Mouse (Mus musculus): ENCODE data around the gene Tfr2.
"Not testable (repeated sequence)": the region's sequence is repeated elsewhere in the genome, so short reads cannot be mapped to it uniquely, and the experiment has no call there.

Gene Tfr2

DNA sequence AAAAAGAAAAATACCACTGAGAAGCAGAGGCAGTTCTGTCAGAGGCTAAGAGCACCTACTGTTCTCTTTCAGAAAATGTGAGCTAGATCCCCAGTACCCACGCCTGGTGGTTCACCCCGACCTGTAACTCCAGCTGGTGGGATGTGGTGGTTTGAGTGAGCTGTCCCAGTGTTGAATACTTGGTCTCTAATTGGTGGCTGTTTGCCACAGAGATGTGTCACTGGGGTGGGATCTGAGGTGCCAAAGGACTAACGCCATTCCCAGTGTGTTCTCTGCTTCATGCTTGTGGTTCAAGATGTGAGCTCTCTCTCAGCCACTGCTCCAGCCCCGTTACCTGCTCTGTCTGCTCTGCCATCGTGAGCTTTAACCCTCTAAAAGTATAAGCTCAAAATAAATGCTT lies 20.9 kb downstream of the Tfr2 start:
- DNase-seq = no peak

DNA sequence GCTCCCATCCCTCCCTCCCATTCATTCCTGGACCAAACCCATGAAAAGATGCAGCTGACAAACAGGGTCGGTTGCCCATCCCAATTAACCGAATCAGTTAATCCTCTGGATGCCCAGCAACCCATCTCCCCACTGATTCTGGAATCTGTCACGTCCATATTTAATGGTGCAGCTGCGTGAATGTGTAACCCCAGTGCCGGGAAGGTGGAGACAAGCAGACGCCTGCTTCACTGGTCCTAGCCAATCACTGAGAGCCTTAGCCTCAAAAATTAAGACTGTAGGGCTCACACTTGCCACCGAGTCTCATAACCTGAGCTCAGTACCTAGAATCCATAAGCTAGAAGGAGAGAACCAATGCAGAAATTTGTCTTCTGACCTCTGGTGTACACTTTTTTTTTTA lies 26.3 kb downstream of the Tfr2 start:
- no peak for DNase-seq

DNA sequence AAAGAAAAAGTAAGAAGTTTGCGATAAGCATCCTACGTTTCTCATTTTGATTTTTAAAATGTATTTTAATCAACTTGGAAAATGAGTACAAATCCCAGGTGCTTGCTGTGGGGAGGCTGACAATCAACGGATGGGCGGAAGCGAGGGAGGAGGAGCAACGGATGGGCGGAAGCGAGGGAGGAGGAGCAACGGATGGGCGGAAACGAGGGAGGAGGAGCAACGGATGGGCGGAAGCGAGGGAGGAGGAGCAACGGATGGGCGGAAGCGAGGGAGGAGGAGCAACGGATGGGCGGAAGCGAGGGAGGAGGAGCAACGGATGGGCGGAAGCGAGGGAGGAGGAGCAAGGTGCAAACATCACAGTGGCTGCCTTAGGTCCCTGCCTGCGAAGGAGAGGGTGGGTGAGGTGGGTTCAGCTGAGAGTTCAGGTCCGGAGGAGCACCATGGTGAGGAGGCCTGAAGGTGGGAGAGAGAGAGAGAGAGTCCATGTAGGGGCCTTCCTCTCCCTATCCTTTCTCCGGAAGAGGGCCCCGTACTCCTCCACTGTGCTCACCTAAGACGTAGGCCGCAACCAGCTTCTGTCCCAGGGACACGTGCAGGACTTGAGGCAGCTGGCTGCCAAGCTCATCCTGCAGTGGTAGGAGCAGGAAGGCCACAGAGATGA lies 27.1 kb downstream of the Tfr2 start:
- no peak for DNase-seq

DNA sequence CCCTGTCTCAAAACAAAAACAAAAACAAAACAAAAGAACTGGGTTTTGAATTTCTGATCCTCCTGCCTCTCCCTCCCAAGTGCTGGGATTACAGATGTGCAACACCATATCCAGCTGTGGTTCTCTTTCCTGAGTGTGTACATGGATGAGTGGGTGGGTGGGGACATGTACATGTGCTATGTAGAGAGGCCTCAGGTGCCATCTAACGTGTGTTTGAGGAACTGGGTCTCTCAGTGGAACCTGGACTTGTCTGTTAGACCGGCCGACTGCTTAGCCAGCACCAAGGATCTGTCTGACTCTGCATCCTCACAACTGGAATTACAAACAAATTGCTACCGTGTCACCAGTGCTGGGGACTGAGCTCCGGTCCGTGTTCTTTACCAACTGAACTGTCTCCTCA lies 28.0 kb downstream of the Tfr2 start:
- DNase-seq = no peak

DNA sequence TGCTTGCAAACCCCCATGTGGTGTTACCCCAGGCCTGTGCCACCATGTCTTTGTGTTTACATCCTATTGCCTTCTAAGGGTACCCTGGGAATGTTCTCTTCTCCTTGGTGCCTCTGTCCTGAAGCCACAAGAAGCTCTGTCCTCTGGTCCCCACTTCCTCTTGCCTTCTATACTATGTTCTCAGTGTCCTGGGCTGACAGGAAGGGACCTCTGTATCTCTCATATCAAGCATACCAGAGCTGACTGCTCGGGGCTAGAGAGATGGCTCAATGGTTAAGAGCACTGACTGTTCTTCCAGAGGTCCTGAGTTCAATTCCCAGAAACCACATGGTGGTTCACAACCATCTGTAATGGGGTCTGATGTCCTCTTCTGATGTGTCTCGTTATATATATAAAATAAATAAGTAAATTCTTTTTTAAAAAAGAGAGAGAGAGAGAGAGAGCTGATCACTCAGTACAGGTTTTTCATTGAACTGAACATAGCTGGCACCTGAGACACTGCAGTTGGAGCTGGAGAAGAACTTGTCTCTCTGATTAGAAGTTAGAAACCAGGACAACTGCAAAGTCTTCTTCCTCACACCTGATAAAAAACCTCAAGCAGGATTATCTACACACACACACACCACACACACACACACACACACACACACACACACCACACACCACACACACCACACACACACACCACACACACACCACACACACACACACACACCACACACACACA lies 28.6 kb downstream of the Tfr2 start:
- no peak for DNase-seq

DNA sequence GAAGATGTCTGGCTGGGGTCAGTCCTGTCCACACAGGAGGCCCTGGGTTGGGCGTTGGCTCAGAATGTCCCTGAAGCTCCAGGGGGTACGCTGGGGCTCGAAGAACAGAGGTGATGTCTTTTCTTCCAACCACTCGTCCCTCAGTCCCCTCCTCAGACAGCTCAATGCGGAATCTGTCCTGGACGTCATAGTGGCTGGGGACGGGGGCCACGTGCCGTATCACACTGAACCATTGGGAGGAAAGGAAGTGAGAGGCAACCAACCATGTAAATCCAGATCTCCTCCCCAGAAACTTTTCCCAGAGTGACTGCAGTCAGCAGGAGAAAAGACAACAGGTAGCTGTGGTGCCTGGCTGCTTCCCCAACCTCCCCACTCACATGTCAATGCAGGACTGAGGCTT lies 30.0 kb downstream of the Tfr2 start:
- no peak for DNase-seq

DNA sequence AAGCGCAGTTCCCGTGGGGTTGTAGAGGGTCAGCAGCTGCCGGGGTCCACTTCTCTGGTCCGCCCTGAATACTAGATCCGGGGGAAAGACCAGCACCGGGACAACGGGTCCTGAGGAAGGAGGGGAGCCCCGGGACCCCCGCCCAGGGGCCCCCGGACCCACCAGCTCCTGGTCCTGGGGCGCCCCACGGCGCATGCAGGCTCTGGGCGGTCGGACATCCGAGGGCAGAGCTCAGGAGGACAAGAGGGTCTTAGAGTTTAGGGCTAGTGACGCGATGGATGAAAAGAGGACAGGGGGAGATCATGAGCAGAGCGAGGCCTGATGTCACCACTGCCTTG lies 30.6 kb downstream of the Tfr2 start:
- DNase-seq = no peak

DNA sequence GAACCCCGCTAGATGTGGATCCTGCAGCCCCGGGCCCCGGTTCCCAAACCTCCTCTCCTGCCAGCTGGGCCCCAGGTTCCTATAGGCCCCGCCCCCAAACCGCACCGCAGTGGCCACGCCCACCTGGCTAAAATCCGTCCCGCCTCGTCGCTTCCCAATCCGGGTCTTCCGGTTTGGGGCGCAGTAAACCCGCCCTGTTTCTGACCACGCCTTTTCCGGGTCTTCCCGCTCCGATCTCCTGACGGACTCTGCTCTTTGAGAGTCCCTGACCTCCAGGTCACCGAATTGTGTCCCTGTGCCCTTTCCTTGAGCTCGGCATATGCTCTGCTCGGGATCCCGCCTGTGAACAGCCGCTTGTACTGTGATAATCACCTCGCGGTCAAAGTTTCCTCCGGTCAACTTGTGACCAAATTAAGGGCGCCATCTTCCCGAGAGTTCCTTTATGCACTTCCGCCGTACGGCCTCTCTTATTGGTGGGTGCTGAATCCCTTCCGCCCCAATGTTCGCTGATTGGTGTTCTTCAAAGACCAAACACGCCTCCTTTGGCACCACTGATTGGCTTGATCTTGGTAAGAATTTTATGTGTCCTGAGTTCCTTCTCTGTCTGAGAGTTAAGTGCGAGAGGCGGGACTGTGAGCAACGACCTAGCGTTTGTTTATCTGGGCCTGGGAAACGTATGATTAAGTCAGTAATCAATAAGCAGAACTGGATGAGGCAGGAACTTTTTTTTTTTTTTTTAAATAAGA lies 31.2 kb downstream of the Tfr2 start, which contains the start of gene Mospd3:
TSS of gene Mospd3 (minus strand) at position 440 of the 746 bp plus-strand sequence.
- peak; percentile 96 for DNase-seq

DNA sequence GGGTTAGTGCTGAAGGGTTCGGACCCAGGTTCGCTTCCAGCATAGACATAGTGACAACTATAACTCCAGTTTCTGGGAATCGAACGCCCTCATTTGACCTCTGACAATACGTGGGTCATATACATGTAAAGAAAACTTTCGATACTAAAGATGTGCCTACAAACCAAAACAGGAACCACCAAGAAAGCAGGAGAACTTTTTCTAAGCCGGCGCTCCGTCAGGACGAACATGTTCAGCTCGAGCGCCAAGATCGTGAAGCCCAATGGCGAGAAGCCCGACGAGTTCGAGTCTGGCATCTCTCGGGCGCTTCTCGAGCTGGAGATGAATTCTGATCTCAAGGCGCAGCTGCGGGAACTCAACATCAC lies 31.7 kb downstream of the Tfr2 start:
- no peak for DNase-seq

DNA sequence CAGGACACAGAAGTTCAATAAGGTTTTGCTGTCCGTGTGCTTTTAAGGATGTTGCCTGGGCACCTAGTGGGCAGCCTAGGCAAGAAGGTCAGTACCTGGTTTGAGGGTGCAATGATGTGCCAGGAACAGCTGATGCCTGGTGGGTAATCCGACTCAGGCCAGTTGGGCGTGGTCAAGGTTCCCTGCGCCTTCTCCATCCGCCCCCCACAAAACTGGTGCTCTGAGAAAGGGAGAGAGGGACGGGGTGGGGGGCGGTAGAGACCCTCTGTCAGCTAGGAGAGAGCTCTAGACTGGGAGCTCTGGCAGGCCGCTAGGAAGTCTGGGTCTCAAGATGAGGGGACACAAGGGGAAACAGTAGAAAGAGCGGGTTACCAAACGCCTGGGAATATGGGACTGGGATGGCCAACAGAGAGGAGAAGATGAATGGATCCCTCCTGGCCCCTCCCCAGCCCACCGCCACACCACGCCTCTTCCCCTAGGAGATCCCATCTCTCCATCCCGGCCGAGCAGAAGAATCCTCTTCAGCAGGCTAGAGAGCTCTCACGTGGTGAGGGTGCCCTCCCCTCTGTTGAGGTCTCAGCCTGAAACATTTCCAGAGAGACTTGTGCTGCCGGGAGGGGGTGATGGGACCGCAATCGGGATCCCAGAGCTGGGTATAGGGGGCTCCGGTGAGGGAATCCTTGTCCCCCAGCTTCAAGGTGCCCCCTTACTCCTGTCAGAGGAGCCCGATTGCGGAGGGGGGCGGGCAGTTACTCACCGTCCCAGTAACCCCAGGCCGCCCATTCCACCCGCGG lies 38.4 kb downstream of the Tfr2 start:
- DNase-seq = no peak

DNA sequence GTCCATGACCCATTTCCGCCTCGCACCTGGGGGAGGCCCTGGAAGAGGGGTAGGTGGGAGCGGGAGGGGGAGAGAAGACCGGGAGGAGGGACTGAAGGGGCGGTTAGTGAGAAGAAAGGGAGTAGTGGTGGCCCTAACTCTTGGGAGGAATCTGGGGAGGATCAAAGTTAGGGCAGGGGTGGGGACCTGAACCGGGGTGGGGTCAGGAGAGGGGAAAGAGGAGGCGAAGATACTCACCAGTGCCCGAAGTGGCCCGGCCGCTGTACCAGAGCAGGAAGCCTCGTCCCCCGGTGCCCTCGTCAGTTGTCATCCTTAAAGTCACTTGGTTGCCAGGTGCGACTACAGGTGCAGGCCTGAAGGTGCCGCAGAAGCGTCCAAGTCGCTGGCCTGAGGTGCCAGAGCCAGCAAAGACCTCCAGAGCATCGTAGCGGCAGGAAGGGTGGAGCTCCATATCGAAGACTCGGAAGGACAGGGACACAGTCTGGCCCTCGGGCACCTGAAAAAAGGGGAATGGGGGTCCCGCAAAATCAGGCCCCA lies 39.1 kb downstream of the Tfr2 start:
- no peak for DNase-seq

DNA sequence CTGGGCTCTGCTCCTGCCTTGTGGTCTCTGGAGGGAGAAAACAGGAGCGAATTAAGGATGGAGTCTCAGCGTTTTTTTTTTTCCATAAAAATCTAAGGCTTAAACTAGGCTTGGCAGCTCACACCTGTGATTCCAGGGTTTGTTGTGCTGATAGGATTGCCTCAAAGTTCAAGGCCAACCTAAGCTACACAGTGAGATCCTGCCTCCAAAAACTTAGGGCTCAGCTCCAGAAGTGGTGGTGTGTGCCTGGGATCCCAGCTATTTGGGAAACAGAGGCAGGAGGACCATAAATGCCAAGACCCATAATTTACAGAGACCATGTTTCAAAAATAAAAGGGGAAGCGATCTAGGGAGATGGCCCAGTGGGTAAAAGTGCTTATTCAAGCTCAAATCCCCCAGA lies 39.7 kb downstream of the Tfr2 start:
- no peak for DNase-seq

DNA sequence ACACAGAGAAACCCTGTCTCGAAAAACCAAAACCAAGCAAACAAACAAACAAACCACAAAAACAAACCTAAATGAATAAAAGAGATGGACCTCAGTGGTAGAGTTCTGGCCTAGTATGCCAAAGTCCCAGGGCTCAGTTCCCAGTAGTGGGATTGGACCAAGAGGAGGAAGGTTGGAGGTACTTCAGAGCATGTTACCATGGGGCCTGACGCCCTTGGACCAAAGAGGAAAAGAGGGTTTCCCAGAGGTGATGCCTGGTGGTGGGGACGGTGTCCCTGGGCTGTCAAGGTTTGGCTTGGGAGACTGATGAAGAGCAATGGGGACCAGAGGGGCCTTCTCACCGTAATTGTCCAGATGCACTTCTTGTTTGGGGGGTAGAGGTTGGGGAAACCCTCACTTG lies 40.4 kb downstream of the Tfr2 start:
- no peak for DNase-seq

DNA sequence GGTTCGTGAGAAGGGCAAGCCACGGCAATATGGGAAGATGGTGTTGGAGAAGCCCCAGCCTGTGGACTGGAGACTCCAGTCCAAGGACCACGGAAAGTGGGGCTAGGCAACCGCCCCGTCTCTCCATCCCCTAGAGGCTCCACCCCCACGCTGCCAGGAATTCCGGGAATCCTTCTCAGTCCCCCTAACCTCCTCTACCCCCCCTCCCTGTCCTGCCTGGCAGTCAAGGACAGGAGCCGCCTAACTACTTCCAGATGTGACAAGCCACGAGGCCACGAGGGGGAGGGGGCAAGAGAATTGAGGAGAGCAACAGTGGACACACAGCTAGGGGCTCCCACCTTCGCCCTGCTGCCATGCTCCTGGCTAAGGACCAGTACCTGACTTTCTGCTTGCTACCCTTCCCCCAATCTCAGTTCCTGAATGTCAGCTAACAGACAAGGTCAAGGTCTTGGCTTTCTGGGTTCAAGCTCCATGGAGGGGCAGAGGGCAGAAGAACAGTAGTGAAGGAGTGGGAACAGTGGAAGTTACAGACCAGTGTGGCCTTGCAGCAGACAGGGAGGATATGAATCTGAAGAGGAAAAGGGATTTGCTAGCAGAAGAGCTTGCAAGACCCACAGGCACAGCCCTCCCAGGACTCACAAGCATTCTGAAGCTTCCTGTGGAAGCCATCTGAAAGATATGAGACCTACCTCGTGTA lies 41.1 kb downstream of the Tfr2 start:
- no peak for DNase-seq

DNA sequence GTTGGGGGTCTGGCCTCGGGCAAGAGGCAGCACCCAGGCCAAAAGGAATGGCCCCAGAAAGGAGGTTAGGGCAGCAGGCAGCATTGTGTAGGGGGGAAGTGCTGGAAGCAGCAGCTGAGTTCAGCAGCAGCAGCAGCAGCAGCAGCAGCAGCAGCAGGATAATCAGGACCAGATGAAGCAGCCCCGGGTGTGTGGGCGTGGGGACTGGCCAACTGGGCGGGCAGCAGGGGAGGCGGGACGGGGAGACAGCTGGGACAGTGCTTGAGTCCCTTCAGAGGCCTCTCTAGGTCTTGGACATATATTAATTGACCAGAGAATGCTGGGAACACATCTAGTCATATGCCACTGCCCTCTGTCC lies 41.6 kb downstream of the Tfr2 start:
- no peak for DNase-seq

DNA sequence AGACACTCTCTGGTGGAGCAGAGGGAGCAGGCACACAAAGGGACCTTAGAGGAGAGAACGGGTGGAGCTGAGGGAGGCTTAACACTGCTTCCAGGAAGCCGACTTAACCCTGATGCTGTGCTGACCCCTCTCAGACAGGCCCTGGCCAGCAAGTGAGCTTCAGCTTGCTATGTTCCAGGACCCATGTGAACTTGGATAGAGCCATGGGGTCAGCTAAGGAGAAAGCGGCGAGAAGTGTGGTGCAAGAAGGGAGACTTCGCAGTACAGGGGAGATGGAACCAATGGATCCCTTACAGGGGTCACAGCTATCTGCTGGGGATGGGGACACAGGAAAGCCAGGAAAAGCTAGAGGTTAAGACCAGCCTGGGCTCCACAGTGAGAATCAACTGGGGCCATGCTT lies 43.4 kb downstream of the Tfr2 start:
- DNase-seq = no peak

DNA sequence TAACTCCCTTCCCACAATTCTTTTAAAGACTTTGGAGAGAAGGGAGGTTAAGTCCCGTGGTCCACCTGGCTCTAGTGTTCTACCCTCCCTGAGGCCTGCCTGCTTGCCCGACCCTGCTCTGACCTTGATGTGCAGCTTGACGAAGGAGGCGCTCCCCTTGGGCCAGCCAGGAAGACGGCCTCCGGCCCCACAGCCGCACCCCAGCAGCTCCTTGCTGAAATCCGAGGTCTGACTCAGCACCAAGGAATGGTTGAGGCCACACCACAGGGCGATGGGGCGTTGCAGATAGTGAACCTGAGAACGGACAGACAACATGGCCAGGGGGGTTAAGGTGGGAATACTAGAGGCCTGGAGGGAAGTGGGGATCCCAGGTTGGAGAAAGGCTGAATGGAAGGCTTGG lies 43.9 kb downstream of the Tfr2 start, which contains the start of gene Pcolce:
TSS of gene Pcolce (minus strand) at position 235 of the 400 bp plus-strand sequence.
- no peak for DNase-seq

DNA sequence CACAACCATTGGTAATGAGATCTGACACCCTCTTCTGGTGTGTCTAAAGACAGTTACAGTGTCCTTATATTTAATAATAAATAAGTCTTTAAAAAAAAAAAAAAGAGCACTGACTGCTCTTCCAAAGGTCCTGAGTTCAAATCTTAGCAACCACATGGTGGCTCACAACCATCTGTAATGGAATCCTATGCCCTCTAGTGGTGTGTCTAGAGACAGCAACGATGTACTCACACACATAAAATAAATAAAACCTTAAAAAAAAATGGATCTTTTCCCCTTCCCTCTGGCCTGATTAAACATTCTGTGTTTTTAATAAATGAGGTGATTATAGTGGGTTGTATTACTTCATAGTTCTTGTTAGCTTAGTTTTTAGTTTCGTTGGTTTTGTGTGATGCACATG lies 45.3 kb downstream of the Tfr2 start:
- not testable (repeated sequence) for DNase-seq

DNA sequence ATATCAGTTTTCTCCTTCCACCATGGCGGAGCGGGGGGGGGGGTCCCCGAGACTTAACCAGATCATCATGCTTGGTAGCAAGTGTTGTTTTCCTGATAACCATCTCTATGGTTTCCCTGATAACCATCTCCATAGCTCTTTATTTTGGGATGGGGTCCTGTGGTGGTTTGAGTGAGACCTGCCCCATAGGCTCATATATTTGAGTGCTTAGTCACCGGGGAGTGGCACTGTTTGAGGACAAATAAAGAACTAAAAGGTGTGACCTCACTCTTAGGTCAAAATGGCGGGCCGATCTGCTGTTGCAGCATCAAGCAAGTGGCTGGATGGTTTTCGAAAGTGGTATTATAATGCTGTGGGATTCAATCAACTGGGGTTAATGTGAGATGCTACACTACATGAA lies 45.7 kb downstream of the Tfr2 start:
- no peak for DNase-seq

DNA sequence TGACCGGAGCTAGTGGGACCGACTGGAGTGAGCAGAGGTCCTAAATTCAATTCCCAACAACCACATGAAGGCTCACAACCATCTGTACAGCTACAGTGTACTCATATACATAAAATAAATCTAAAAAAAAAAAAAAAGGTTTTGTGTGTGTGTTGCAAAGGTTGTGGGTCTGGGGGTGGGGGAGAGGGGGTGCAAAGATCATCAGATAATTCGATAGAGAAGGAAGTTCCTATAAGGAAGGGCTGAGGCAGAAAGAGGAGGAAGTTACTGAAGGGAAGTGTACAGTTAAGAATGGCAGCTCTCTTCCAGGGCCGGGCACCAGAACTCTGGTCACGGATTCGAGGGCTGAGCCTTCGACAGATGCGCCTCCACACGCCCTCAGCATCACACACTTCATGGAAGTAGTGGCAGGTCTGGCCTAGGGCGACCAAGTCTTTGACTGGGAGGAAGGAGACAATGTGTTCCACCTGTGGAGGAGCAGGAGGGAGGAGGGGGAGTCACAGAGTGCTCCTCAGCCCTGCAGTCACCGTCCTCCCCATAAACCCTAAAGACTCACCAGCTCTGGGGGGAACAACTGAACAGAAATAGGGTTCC lies 54.4 kb downstream of the Tfr2 start:
- DNase-seq = no peak

DNA sequence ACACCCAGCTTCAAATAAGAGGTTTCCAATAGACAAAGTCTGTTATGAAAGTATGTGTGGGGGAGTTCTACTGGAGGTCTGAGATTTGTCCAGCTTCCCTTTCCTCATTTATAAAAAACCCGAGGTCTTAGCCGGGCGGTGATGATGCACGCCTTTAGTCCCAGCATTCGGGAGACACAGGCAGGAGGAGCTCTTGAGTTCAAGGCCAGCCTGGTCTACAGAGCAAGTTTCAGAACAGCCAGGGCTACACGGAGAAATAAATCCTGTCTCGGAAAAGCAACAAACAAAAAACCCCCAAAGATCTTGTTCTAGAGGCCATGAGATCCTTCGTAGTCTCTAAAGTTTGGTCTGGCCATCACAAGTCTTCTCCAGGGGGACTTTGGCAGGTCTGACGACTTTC lies 58.4 kb downstream of the Tfr2 start:
- DNase-seq = peak; percentile 34

Data from cerebellum, adult 8-10 months (tissue).